Mouse (Mus musculus) monocyte, adult 5-6 weeks (primary cell): ENCODE data around the gene Hipk2. TPM values are rescaled to one million over a fixed set of nuclear protein-coding genes. Genes with fewer than 3 reads are reported as not detected.
A peak's percentile ranks its signal among the peaks of the same experiment; 100 is the strongest.
"Not testable (repeated sequence)": the region's sequence is repeated elsewhere in the genome, so short reads cannot be mapped to it uniquely, and the experiment has no call there.

Source experiments
- ATAC-seq: fragments of 153-309, 156-312 bp; replicated peaks from 2 replicates; pipeline ENCODE4 v1.8.0; 2017; ENCODE audit warnings: mild to moderate bottlenecking; ENCODE audit not compliant: low TSS enrichment, insufficient number of reproducible peaks, severe bottlenecking, poor library complexity, low FRiP score
- total RNA-seq: library from RNA; stranded (forward); fragments of 200-1000, 200-491, 200-594 nt; gene quantifications from 3 replicates; pipeline ENCODE4 v1.2.3, GENCODE M21; 2017

The Hipk2 gene
- total RNA-seq, 1 experiment from 2014 or later = 12.4 TPM

DNA sequence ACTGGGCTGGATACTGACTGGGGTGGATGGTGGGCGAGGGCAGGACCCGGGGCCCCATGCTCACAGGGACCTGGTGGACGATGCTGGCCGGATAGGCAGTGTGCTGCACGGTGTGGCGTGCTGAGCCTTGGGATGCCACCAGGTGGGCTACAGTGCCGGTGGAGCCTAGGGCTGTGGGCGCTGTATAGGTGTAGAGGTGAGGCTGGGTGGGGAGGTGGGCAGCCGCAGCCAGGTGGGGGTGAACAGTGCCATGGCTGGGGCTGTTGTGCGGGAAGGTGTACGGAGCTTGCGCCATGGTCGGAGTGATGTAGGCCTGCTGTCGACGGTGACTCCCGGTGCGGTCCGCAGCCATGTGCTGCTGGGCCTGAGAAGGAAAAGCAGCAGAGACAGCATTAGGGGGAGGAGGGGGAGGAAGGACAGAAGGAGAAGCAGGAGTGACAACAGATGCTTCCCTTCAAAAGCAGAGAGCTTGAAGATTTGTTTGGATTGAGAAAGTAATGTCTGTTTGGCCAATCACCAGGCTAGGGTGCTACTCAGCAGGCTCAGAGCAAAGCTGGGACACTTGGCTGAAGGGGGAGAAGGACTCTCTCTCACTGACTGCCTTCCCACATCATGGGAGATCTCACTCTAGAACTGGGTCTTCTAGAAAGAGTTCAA, 177.6 kb downstream of the Hipk2 start:
- no peak for ATAC-seq

DNA sequence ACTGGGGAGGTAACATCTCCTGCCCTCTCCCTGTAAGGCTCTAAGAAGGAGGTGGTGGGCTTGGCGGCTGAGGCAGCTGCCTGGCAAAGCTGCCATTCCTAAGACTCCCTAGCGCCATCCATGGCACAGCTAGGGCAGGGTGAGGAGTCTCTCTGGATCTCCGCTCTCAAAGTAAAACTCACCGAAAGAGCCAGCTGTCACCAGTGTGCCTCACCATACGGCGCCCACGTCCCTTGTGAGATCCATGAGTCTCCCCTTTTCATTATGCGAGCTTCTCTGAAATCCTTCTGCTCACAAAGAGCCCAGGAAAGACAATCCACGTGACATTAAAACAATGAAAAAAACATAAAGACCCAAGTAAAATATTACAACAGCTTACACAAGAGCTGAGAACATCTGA, 179.4 kb downstream of the Hipk2 start:
- ATAC-seq = no peak

DNA sequence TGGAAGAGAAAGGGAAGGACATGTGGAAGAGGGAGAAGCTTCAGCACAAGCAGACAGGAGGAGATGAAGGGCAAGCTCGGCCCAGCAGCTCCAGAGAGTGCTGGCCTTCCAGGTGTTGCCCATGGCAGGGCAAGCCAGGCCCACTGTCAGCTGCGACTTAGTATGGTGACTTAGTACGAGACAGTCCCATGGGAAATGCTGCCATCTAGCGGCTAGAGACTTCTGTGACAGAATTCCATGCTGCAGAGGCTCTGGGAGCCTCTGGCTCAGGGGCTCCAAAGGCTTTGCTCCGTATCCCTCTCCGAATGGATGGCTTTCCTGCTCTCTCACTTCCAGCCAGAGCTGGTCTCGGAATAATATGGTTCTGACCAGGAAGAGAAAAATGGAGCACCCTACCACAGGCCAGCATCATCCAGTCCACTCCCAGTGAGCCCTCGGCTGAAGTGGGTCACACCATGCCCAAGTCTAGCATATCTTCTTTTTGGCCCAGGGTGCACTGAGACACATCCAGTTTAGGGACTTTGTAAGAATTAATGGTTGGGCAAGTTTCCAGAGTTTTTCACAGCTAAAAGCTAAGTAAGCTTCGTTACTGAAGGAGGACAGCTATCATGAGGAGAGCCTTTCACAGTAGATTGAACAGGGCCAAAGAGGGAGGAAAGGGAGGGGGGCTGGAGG, 180.4 kb downstream of the Hipk2 start:
- peak; percentile 51 for ATAC-seq

GRCm38 (mm10) chr6:38692556-38692955, 183.4 kb downstream of the Hipk2 start:
- ATAC-seq = no peak

- no peak for ATAC-seq
Measured at GRCm38 (mm10) chr6:38691052-38691451, 184.9 kb downstream of the Hipk2 start.

DNA sequence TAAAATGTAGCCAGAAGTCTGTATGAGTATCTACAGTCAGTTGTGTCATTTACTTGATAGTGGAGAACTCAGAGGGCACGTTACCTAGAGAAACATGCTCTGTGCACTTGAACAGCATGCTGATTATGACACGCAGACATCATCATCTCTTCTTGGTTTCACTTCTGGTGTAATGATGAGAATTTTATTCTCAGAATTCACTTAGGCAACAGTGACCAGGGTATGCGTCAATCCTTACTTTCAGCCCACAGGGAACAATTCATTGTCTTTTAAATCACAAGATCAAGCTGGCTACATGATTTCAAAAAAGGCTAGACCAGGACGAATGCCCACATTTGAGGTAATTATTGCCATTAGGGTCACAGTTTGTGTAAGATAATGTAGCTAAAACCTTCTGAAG, 185.3 kb downstream of the Hipk2 start:
- no peak for ATAC-seq

- no peak for ATAC-seq
Measured at GRCm38 (mm10) chr6:38688841-38689240, 187.1 kb downstream of the Hipk2 start.

- ATAC-seq = no peak
Measured at GRCm38 (mm10) chr6:38687216-38687615, 188.7 kb downstream of the Hipk2 start.

DNA sequence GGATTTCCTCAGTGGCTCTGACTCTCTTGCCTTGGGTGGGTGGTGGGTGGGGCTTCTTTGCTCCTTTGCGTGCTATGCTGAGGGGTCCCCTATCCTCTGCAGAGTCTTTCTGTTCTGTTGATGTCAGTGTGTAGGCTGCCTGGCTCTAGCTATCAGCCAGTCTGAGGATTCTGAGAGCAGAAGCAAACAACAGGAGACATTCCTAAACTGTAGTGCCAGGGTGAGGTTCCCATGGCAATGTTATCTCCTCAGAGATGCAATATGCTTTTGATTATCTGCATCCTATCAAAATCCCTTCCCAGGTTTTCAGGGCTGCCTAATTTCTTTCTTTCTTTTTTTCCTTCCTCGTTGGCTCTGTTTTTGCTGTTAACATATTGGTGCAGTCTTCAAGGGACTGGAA, 193.4 kb downstream of the Hipk2 start:
- no peak for ATAC-seq

DNA sequence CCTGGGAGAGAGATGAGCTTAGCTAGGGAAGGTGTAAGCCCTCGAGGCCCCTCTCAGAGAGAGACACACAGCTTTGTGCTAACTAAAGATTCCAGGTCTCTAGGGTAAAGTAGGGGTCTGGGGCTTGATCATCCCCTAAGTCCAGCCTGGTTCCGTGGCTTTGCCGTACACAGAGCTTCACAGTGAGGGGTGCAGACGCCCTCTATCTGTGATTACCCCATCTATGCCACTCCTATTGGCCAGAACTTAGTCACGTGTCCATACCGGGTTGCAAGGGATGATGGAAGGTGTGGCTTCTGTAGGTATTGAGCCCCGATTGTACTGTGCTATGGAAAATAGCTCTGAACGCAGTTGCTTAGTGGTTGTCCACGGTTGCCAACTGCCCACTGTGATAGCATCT, 198.3 kb downstream of the Hipk2 start:
- no peak for ATAC-seq

- 0 out of 2 replicates have a peak, but pooled peaks have one; percentile 9 for ATAC-seq
Measured at GRCm38 (mm10) chr6:38676723-38677122, 199.2 kb downstream of the Hipk2 start.

GRCm38 (mm10) chr6:38676217-38676616, 199.7 kb downstream of the Hipk2 start:
- ATAC-seq = no peak

- no peak for ATAC-seq
Measured at GRCm38 (mm10) chr6:38672011-38672410, 204.0 kb downstream of the Hipk2 start.

DNA sequence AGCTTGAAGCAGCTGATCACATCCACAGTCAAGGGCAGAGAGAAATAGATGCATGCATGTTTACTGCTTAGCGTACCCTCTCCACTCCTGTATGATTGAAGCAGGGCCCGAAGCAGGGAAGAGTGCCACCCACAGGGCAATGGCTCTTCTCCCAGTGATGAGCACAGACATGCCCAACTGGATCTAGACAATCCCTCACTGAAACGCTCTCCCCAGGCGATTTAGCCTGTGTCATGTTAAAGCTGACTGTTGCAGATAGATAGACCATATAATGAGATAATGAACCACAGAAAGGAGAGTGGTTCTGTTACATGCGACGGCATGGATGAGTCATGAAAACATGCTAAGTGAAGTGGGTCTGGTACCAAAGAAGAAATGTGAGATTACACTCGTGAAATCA, 204.7 kb downstream of the Hipk2 start:
- ATAC-seq = no peak

DNA sequence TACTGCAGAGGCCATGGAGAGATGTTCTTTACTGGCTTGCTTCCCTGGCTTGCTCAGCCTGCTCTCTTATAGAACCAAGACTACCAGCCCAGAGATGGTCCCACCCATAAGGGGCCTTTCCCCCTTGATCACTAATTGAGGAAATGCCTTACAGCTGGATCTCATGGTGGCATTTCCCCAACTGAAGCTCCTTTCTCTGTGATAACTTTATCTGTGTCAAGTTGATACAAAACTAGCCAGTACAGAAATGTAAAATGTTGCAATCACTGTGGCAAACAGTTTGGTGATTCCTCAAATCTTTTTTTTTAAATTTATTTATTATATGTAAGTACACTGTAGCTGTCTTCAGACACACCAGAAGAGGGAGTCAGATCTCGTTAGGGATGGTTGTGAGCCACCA, 205.5 kb downstream of the Hipk2 start:
- not testable (repeated sequence) for ATAC-seq

DNA sequence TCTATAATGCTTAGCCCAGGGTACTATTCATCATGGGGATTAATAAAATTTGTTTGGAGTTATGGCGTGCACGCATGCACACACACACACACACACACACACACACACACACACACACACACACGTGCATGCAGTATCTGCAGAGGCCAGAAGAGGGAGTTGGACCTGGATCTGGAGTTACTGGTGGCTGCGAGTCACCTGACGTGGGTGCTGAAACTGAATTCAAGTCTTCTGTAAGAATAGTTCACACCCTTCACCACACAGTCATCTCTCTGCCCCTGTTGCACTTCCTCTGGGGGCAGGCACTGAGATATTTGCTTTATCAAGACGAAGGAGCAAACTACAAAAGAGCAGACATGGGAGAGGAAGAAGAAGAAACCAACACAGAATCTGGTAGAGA, 206.4 kb downstream of the Hipk2 start:
- 0 out of 2 replicates have a peak, but pooled peaks have one; percentile 51 for ATAC-seq

- no peak for ATAC-seq
Measured at GRCm38 (mm10) chr6:38662714-38663615, 213.0 kb downstream of the Hipk2 start, which contains the start of gene Clec2l. TSS of gene Clec2l (plus strand) at chr6:38663069.

DNA sequence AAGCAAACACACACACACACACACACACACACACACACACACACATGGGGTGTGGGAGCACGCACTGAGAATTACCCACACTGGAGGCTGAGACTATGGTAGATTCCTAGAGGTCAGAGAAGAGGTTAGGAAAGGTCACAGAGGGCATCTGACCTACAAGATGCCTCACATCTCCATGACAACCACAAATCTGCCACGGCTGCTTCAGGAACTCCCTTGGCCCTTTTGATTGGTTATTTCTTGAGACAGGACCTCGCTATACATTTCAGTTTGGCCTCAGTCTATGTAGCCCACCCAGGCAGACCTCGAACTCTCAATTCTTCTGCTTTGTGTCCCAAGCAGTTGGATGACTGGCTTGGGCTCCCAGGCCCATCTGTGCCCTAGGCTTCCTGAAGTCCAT, 214.3 kb downstream of the Hipk2 start:
- no peak for ATAC-seq

GRCm38 (mm10) chr6:38650263-38650937, 225.6 kb downstream of the Hipk2 start:
- ATAC-seq = peak; percentile 86; the same call in 1 of the 2 replicates
